Mouse (Mus musculus): ENCODE results near the gene Nckap5.

DNA sequence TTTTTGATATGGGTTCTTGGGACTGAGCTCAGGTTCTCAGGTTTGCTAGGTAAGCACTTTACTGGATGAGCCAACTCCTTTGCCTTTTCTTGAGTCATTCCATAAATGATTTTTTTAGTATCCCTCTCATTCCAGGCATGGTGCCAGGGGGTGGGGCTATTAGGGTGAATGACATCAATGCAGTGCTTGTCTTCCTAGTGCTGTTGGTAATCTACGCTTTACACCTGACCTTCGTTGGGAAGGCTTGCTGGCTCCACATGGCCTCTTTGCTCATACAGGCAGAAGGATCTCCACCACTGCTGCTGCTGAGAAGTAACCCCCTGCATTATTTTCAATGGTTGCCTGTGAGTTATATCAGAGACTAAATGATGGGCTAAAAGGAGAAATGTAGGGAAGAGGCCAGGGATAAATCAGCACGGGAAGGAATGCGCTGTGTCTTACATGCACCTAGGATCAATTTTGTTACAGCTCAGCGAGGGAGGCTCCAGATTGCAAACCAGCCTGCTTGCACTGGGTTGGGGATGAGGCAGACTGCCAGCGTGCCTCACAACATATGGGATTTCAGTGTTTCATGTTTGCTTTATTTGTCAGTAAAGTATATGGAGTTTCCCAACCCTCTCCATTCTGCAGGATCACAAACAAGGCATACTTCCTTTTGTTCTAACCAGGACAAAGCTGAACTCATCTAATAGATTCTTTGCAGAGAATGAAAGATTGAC lies 676.9 kb downstream of the Nckap5 start:
- no peak for TF ChIP-seq CTCF (IDR thresholded peaks at IDR 0.05; ENCODE audit: low read depth, low read length)
- TF ChIP-seq POLR2A (IDR thresholded peaks at IDR 0.05; ENCODE audit: extremely low read depth, insufficient read depth, low read length), result no peak

Data from liver, adult 2 months (tissue).